Mouse (Mus musculus) frontal cortex, postnatal 25 days (tissue): ENCODE results near the gene Gm11937.

ENCODE experiments used
- DNase-seq, 2 experiments: peaks; one replicate each; pipeline ENCODE4 v3.0.0; 2022; ENCODE audit warnings: low spot score in 2 of 2

The Gm11937 gene

GRCm38 (mm10) chr11:99581564-99581963, 28.4 kb downstream of the Gm11937 start:
- no peak for DNase-seq

- DNase-seq = no peak
Observed at GRCm38 (mm10) chr11:99581051-99581450, 28.9 kb downstream of the Gm11937 start.

- no peak for DNase-seq
Observed at GRCm38 (mm10) chr11:99580636-99581035, 29.4 kb downstream of the Gm11937 start, which contains the start of gene Krtap1-5. TSS of gene Krtap1-5 (minus strand) at chr11:99581016.

GRCm38 (mm10) chr11:99574106-99574505, 35.9 kb downstream of the Gm11937 start:
- DNase-seq = peak; percentile 38 to 52

- no peak for DNase-seq
Observed at GRCm38 (mm10) chr11:99573164-99573563, 36.8 kb downstream of the Gm11937 start.

- DNase-seq = no peak
Observed at GRCm38 (mm10) chr11:99566530-99566929, 43.5 kb downstream of the Gm11937 start, which contains the start of gene Krtap3-1. TSS of gene Krtap3-1 (minus strand) at chr11:99566630.

GRCm38 (mm10) chr11:99562580-99562979, 47.4 kb downstream of the Gm11937 start:
- DNase-seq = no peak
